Mouse (Mus musculus) urinary bladder, adult 18-20 months (tissue): ENCODE measurements around the gene Gm10220.
"Not testable (repeated sequence)": the region's sequence is repeated elsewhere in the genome, so short reads cannot be mapped to it uniquely, and the experiment has no call there.

Source experiments
- DNase-seq, 2 experiments: peaks; one replicate each; pipeline ENCODE4 v3.0.0; 2022; ENCODE audit warnings: low spot score in 2 of 2, mixed read lengths in 2 of 2

Gene Gm10220

DNA sequence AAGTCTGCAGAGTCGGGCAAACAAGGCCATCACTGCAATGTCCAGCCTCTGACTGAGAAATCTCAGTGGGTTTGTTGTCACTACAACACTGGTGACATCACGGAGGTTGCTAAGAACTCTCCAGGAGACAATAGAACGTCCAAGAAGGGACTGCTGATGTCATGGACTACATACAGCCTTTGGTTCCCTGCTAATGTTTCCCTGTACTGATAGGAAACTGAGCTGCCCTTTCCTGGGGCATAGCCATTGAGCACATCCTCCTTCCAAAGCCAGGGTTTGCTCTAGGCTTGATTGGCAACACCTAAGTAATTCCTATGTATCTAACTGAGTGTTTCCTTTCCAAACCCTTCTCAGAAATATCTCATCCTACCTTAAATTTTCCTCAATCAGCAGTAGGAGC is at the start of gene Gm10220:
TSS of gene Gm10220 (minus strand) at position 101 of the 400 bp plus-strand sequence.
- not testable (repeated sequence) for DNase-seq

DNA sequence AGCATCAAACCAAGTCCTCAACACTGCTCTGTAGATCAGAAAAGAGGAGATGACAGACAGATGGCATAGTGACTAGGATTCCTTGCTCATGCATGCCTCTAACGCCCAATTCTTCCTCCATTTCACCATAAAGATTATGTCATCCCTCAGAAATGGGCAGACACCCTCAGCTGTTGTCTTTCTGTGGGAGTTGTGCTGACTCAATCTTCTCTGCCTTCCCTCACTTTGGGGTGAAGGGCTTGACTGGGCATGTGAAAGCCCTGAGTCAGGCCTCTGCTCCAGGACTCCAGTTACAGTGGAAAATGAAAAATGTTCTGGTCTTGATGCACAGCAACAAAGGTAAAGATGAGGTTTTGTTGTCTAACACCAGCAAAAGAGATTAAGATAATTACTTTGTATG is 48.6 kb upstream of the Gm10220 start:
- DNase-seq: no peak

DNA sequence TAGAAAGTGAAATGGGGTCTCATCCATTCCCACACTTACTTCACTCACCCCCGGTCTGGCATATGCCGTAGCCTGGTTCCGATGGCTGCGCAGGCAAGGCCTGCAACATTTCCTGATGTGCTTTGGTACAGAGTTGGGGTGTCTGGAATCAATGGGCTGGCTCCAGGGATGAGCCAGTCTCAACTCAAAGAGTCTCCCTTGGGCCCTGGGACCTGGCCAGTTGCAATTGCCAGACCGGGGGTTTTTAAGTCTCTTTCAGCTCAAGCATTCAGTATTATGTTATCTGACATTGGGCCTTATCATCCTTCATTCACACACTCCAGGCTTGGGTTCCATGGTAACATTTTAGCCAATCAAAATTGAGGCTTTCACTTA is 44.6 kb upstream of the Gm10220 start:
- no peak for DNase-seq

- DNase-seq: peak in 1 of 2 experiments; percentile 34
These were observed 44.0 kb upstream of the Gm10220 start for GRCm38 (mm10) chr5:26165036-26165790.

- no peak for DNase-seq
These were observed 36.4 kb upstream of the Gm10220 start for GRCm38 (mm10) chr5:26157396-26158170.

GRCm38 (mm10) chr5:26142891-26143290 is 21.7 kb upstream of the Gm10220 start:
- no peak for DNase-seq

GRCm38 (mm10) chr5:26105262-26105661 is 16.0 kb downstream of the Gm10220 start, which contains the start of gene 5031410I06Rik:
Gene 5031410I06Rik, minus strand, starts transcription at chr5:26105362.
- DNase-seq: not testable (repeated sequence)

DNA sequence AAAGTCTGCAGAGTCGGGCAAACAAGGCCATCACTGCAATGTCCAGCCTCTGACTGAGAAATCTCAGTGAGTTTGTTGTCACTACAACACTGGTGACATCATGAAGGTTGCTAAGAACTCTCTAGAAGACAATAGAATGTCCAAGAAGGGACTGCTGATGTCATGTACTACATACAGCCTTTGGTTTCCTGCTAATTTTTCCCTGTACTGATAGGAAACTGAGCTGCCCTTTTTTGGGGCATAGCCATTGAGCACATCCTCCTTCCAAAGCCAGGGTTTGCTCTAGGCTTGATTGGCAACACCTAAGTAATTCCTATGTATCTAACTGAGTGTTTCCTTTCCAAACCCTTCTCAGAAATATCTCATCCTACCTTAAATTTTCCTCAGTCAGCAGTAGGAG is 32.0 kb downstream of the Gm10220 start, which contains the start of gene Gm10471:
TSS of gene Gm10471 (minus strand) at position 101 of the 400 bp plus-strand sequence.
- DNase-seq: not testable (repeated sequence)

DNA sequence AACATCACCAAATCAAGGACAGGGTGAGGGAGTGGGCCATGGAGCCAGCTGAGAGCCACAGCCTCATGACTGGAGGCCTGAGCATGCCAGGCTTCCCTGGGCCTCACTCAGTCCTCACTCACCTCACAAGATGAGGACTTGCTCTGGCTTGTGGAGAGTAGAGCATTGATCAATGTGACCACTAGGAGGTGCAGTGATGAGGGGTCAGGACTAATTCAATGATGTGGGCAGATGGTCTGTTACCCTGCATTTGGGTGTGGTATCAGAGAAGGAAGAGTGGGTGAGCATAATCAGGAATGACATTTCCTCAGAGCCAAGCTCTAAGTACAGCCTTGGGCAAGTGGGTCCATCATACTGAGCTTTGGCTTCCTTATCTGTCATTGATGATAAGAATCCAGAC is 42.2 kb downstream of the Gm10220 start:
- not testable (repeated sequence) for DNase-seq

GRCm38 (mm10) chr5:26070716-26071115 is 50.5 kb downstream of the Gm10220 start:
- DNase-seq: no peak
